Mouse (Mus musculus) right cerebral cortex, adult 18-20 months (tissue): ENCODE measurements at regions not wholly inside any gene's neighbourhood (a gene's known extent, or its start where the extent isn't known, plus 50 kb on each side); places are given as distances from the start of the nearest gene placed in this dataset.

ENCODE experiments used
- DNase-seq: peaks from one replicate; pipeline ENCODE4 v3.0.0; 2022; ENCODE audit warnings: mixed read lengths

DNA sequence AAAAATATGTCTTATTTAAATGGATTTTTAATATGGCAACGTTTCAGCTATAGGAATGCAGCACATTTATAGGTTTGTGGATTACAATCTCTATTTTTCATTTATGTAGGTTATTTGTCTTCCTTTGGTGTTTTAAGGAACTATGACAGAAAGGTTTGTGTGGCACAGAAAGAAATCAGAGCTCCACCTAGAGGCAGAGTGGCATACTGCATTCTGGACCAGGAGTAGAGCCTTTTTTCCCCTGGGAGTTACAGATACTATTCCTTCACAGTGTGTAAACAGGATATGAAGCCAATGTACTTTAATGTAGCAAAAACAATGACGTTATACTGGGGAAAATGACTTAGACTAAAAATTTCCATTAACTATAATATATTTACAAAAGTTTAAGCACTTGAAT, 94.9 kb upstream of the St8sia4 start:
- DNase-seq: peak; percentile 56

DNA sequence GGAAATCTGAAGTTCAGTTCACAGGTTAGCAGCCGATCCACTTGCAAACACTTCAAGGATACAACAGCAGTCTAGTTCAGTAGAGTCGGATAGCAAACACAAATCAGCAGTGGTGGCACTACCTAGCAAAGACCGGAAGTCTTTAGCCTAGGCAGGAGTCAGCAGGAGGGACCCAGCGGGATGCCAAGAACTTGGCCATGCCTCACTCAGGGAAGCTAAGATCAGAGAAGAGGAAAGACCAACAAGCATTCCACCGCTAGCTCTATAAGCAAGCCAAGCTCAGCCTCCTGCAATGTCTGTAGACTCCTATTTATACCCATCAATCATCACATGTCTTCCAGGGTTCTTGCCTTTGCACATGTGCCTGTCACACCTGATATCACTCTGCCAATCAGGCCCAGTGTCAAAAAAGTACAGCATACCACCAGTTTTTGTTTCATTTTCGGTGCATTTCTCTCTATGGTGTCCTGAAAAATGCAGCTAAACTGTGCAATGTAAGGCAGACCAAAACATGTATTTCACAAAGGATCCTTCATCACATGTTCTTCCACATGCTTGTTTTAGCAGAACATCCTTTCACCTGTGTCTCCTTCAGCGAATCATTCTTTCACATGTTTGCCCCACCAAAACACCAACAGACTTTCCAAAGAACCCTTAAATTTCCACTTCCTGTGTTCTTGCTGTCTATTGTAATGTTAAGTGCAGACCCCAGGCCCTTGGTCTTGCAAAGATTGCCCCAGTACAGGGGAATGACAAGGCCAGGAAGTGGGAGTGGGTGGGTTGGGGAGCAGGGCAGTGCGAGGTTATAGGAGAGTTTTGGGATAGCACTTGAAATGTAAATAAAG, 86.9 kb upstream of the St8sia4 start:
- DNase-seq: no peak

DNA sequence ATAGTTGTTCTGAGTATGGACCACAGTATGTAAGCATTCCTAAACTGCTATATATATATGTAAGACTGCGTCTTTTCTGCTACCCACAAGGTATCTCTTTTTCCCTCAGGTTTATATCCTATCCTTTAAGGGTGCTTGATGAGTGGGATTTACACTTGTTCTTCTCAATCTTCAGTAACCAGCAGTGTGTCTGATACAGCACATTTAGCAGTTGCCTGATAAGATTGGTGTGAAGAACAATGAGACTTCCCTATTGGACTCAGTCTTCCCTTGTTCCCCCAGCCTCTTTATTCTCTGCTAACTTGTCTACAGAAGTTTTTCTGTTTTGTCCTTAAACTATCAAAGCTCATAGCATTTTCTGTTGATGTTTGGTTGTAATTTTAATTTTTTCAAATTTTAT, 86.1 kb upstream of the St8sia4 start:
- DNase-seq: no peak

DNA sequence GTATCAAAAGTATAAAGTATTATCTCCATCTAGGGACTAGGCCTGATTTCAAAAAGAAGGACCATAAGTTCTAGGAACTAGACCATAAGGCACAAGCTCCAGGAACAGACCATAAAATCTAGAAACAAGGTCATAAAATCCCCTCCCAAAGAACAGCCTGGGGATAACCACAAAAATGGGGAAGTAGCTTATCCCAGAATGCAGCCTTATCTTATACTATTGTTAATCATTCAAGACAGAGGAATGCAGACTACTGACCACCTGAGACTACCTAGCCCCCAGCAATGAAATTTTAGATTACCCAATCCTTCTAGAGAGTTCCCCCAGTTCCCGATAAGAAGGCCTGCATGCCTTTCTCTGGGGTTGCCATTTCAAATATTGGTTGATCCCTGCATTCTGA, 81.6 kb upstream of the St8sia4 start:
- no peak for DNase-seq

DNA sequence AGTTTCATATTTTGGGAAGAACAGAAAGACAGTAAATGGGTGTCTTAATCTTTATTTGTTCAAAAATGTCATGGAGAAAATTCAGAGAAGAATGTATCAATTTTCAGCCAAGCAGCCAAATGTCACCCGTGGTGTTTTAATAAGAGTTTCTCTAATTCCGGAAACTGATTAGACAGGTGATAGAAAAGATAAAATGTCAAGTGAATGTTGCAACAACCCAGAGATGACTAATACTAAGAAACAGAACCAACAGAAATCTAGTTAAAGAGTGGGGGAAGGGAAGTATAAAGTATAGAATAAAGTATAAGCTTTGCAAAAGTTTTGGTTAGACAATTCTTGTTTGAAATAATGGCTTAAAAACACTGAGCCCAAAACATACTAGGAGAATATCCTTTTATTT, 79.9 kb upstream of the St8sia4 start:
- no peak for DNase-seq

DNA sequence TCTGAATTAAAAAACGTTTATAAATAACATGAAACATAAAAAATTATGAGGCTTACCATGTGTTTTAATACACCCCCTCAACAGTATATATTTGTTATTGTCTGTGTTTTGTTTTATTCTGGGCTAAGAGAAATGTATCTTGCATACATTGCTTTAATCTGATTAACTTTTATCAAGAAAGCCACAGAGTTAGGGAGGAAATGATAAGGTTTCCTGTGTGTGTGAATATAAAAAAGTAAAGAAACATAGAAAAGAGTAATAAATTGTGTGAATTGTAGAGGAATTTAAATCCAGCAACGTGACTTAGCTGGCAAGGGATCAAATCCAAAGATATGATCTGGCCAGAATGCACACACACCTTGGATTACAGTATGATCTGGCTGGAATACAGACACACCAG, 77.1 kb upstream of the St8sia4 start:
- DNase-seq: no peak

DNA sequence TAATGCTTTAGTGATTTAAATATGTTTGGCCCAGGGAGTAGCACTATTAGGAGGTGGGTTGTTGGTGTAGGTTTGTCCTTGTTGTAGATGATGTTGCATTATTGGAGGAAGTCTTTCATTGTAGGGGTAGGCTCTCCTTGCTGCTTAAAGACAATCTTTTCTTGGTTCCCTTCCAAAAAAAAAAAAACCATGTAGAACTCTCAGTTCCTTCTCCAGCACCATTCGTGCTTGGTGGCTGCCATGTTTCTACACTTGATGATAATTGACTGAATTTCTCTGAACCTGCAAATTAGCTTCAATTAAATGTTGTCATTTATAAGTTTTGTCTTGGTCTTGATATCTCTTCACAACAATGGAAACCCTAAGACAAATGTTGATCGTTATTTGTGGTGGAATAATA, 76.0 kb upstream of the St8sia4 start:
- no peak for DNase-seq

DNA sequence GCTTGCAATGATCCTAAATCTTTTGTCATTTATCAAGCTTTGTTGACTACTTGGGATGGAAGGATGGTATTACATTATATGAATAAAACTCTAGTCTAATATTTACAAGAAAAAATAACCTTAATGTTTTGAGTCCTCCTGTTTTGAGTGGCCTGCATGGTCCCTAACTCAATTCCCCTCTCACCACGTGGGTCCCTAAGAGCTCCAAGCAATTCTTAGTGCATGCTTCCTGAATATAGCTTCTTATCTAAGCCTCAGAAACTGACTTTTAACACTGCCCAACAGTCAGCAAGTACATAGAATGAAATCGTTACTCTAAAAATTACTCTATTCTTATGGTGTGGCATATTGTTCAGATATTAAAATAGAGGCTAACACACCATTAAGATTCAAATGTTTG, 52.1 kb upstream of the St8sia4 start:
- DNase-seq: no peak

DNA sequence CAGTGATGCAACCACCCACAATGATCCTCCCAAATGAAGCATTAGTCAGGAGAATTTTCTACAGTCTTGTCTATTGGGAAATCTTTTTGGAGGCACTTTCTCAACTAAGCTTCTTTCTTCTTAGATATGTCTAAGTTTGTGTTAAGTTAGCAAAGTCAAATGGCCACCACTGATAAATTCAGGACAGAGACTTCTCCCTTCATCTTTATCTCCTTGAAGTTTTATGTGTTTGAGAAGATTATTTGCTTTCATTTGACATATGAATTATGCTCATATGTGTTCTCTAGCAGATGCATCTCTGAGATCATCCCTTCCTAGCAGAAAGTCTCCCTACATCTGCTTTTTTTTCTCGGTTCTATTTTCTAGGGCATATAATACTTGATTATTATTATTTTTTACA, 51.4 kb upstream of the St8sia4 start:
- DNase-seq: no peak
